Comparison of ENCODE assay signal across 9 mouse cellular contexts in the genomic region with DNA sequence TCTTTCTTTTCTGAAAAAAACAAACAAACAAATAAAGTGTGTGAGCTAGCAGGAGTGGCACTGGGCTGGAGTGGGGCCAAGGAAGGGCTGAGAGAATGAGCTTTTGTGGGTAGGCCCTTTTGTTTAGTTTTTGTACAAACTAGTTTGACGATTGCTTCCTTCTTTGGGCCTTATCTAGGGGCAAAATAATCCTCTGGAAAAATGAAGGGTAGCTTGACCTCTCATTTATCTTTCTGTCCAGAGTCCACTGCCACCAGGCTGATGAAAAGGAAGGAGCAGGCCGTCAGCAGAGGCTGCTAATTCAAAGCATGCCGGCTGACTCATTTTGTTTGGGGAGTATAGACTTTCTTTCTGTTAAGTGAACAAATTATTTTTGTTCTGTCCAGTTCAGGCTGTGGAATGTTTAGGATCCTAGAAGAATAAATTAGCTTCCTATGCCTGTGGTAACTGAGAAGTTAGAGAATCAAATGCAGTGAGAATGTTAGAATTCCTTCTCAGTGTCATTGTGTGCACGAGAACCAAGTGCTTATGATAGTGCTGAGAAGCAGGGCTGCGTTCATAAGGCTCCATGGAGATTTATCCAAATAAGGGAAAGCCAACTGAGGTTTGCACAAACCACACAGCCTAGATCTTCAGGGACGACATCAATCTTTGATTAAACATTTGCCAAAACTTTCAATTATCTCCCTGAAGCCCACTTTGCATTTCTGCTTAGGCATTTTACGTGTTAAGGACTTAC.
A peak's percentile ranks its signal among the peaks of the same experiment; 100 is the strongest.
DNase-seq lines count a peak whose midpoint lies in the region; ATAC-seq lines count a peak whose summit lies in the region.
"Had no signal": no experiment of that assay in that cellular context is flagged by ENCODE, and none has a peak within 500 bp of the region (broad histone marks: within the 10 kb centered on the region; RNA-seq: fewer than 3 reads in every experiment).

No protein-coding gene starts in this region.

- no peaks in the 10 kb centered on the region; the same call in 1 of the 2 replicates for H3K27me3 ChIP-seq in forebrain, embryonic 13.5 days
- H3K27me3 ChIP-seq in limb, embryonic 10.5 days (ENCODE audit: low read depth, poor library complexity, severe bottlenecking): no peaks in the 10 kb centered on the region
- H3K27me3 ChIP-seq: CH12.LX had no signal

- no peak overlapping the region for H3K4me3 ChIP-seq in forebrain, embryonic 13.5 days
- no peak overlapping the region for H3K4me3 ChIP-seq in limb, embryonic 10.5 days

- no peak overlapping the region for H3K9ac ChIP-seq in forebrain, embryonic 13.5 days

- DNase-seq in gastrocnemius, postnatal 10 days: peak; percentile 16
- no peak for DNase-seq in gastrocnemius, adult 18-20 months (ENCODE audit: low spot score)
- peak; percentile 16 for DNase-seq in NIH3T3 (ENCODE audit: low read depth)
- peak; percentile 38 for DNase-seq in limb, embryonic 10.5 days (ENCODE audit: low spot score)
- DNase-seq in layer of hippocampus, postnatal 25 days (ENCODE audit: extremely low spot score in 1 of 2, low spot score in 1 of 2): no peak
- no peak for DNase-seq in B cell, adult 2 months

- no peak overlapping the region for H3K4me2 ChIP-seq in forebrain, embryonic 13.5 days

- WGBS in forebrain, embryonic 13.5 days: 16% methylated on average over 7 of the region's 7 CpGs
- 19% methylated on average over 7 of the region's 7 CpGs for WGBS in limb, embryonic 10.5 days

- no peak overlapping the region for H3K27ac ChIP-seq in forebrain, embryonic 13.5 days
- peak overlapping the region; percentile 78 for H3K27ac ChIP-seq in limb, embryonic 10.5 days

- no peaks in the 10 kb centered on the region; the same call in 1 of the 2 replicates for H3K9me3 ChIP-seq in forebrain, embryonic 13.5 days (replicated peaks)
- no peaks in the 10 kb centered on the region for H3K9me3 ChIP-seq in limb, embryonic 10.5 days (replicated peaks)

- ATAC-seq in forebrain, embryonic 13.5 days: peak; percentile 48; the same call in 1 of the 2 replicates
- no peak for ATAC-seq in megakaryocyte-erythroid progenitor cell, adult 5-6 weeks (replicated peaks; ENCODE audit: low FRiP score, low TSS enrichment, poor library complexity, severe bottlenecking)

- peaks cover 9% of the 10 kb centered on the region for H3K4me1 ChIP-seq in forebrain, embryonic 13.5 days
- H3K4me1 ChIP-seq in limb, embryonic 10.5 days: peaks cover 11% of the 10 kb centered on the region

- H3K36me3 ChIP-seq in forebrain, embryonic 13.5 days (ENCODE audit: poor library complexity, severe bottlenecking): no peaks in the 10 kb centered on the region
- H3K36me3 ChIP-seq in limb, embryonic 10.5 days: no peaks in the 10 kb centered on the region

Comparison
In these comparisons a context has a peak if more than half of its experiments do, and no peak if none do; other contexts are left out.
1. DNase-seq: peak in gastrocnemius, postnatal 10 days (single experiment), NIH3T3 (single experiment) and limb, embryonic 10.5 days (single experiment); none in gastrocnemius, adult 18-20 months (single experiment), layer of hippocampus, postnatal 25 days (0 of 2) and B cell, adult 2 months (0 of 2).